In the genomic region with DNA sequence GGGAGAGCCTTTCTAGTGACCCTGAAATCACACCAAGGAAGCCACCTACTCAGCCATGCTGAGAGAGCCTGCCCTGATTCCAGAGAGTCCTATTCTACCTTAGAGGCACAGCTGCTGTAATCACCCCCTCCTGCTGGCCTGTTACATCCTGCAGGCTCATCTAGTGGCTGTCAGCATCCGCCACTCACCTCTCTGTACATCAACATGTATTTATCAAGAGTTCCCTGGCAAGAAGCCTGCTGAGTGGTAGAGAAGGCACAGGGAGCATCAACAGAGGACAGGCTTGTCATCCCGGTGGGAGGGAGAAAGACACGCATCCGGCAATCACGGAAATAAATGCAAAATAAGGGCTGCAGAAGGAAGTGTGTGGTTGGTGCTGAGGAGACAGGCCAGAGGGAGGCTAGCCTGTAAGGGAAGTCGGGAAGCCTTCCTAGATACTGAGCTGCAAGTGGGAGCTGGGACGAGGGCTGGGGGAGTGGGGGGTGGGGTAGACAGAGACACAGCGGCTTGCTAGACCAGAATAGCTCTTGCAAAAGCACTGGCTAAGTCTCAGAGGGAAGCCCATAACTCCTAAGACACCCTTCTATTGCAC, we compare ENCODE assay signal across 7 mouse cellular contexts.
DNase-seq lines count a peak whose midpoint lies in the region; ATAC-seq and TF ChIP-seq lines count a peak whose summit lies in the region.

No protein-coding gene starts in this region.

- peaks cover 24% of the 10 kb centered on the region for H3K4me1 ChIP-seq in lung, embryonic 14.5 days (ENCODE audit: insufficient read depth)
- peaks cover 19% of the 10 kb centered on the region for H3K4me1 ChIP-seq in forebrain, embryonic 12.5 days
- H3K4me1 ChIP-seq in olfactory bulb, adult 2 months (ENCODE audit: control insufficient read depth, insufficient read depth, low read length): peaks cover 28% of the 10 kb centered on the region

- H3K36me3 ChIP-seq in lung, embryonic 14.5 days (ENCODE audit: insufficient read depth): no peaks in the 10 kb centered on the region
- H3K36me3 ChIP-seq in forebrain, embryonic 12.5 days (replicated peaks): no peaks in the 10 kb centered on the region

- WGBS in lung, embryonic 14.5 days: 10% methylated on average over 8 of the region's 8 CpGs
- WGBS in forebrain, embryonic 12.5 days: 8% methylated on average over 8 of the region's 8 CpGs
- WGBS in olfactory bulb, adult 2 months: 15% methylated on average over 8 of the region's 8 CpGs

- no peaks in the 10 kb centered on the region for H3K27me3 ChIP-seq in lung, embryonic 14.5 days (ENCODE audit: insufficient read depth, low read length)
- H3K27me3 ChIP-seq in forebrain, embryonic 12.5 days: no peaks in the 10 kb centered on the region; the same call in 1 of the 2 replicates

- peak; percentile 16; the same call in 1 of the 2 replicates for TF ChIP-seq CTCF in lung, embryonic 14.5 days (IDR thresholded peaks at IDR 0.05; ENCODE audit: low read depth)
- TF ChIP-seq CTCF in olfactory bulb, adult 2 months (IDR thresholded peaks at IDR 0.05; ENCODE audit: insufficient read depth, low read depth, low read length): no peak

- H3K4me3 ChIP-seq in lung, embryonic 14.5 days (ENCODE audit: low read depth, low read length): no peak overlapping the region
- no peak overlapping the region for H3K4me3 ChIP-seq in forebrain, embryonic 12.5 days (replicated peaks)
- no peak overlapping the region for H3K4me3 ChIP-seq in olfactory bulb, adult 2 months (ENCODE audit: insufficient read depth, low read depth, low read length)

- peak; percentile 90 for ATAC-seq in lung, embryonic 14.5 days (ENCODE audit: insufficient read depth)
- ATAC-seq in forebrain, embryonic 12.5 days (ENCODE audit: low FRiP score): peak; percentile 77

- H3K9me3 ChIP-seq in lung, embryonic 14.5 days (ENCODE audit: low read depth, low read length): no peaks in the 10 kb centered on the region
- no peaks in the 10 kb centered on the region for H3K9me3 ChIP-seq in forebrain, embryonic 12.5 days

- no peak overlapping the region for H3K9ac ChIP-seq in lung, embryonic 14.5 days
- no peak overlapping the region for H3K9ac ChIP-seq in forebrain, embryonic 12.5 days

- intact Hi-C loops in left cerebral cortex, postnatal 25 days (cut with DNase I): loop anchor here (2.0 to 5.0 kb wide), 4 partner anchors 20 to 195 kb away; a partner anchor contains a TSS

- TF ChIP-seq POLR2A in olfactory bulb, adult 2 months (IDR thresholded peaks at IDR 0.05; ENCODE audit: insufficient read depth, low read depth, low read length): no peak

- DNase-seq in lung, embryonic 14.5 days: peak; percentile 74
- DNase-seq in lung, postnatal 14 days: no peak
- peak; percentile 45 to 79 for DNase-seq in left cerebral cortex, postnatal 25 days (ENCODE audit: low spot score in 2 of 2)
- DNase-seq in adrenal gland, postnatal 25 days: no peak
- no peak for DNase-seq in ovary, postnatal 14 days (ENCODE audit: low spot score)

- peak overlapping the region; percentile 52 for H3K27ac ChIP-seq in lung, embryonic 14.5 days (ENCODE audit: low read depth)
- H3K27ac ChIP-seq in forebrain, embryonic 12.5 days: peak overlapping the region; percentile 82
- peak overlapping the region; percentile 43 for H3K27ac ChIP-seq in olfactory bulb, adult 2 months (ENCODE audit: insufficient read depth, low read depth, low read length)

- H3K4me2 ChIP-seq in lung, embryonic 14.5 days: no peak overlapping the region; the same call in 1 of the 2 replicates
- H3K4me2 ChIP-seq in forebrain, embryonic 12.5 days: peak overlapping the region; percentile 1; the same call in 1 of the 2 replicates

Comparison
In these comparisons a context has a peak if more than half of its experiments do, and no peak if none do; other contexts are left out.
1. DNase-seq: peak in lung, embryonic 14.5 days (single experiment) and left cerebral cortex, postnatal 25 days (2 of 2); none in lung, postnatal 14 days (single experiment), adrenal gland, postnatal 25 days (single experiment) and ovary, postnatal 14 days (single experiment).
2. Peak in every context shown above with its lines, with median percentiles within 50 percentile points of each other: H3K27ac ChIP-seq.